Mouse (Mus musculus): ENCODE measurements around the gene P2ry10b. TPM values are rescaled to one million over a fixed set of nuclear protein-coding genes. Genes with fewer than 3 reads are reported as not detected.

P2ry10b gene
- total RNA-seq, 1 experiment = 2.7 TPM

Other genes with a start within 250 kb of the P2ry10b start
- 8.6 and 14.6 TPM in 2 replicates for gene Lpar4, start 228.3 kb upstream of the P2ry10b start, total RNA-seq (2012; rRNA removed)
- gene P2ry10, start 60.4 kb upstream of the P2ry10b start, total RNA-seq (2012; rRNA removed) = not detected in 2 replicates
- 0.09 TPM in 1 of 2 replicates, not detected in the other for gene Gpr174, start 107.0 kb downstream of the P2ry10b start, total RNA-seq (2012; rRNA removed)